Mouse (Mus musculus) cerebellum, adult 2 months (tissue): ENCODE data around the gene Mob3b.

Experiments
- CTCF ChIP-seq: fragments of 200-500 bp; IDR thresholded peaks from 2 replicates; pipeline ENCODE4 v1.5.1; 2011; ENCODE audit warnings: low read depth, mild to moderate bottlenecking, control low read depth, low read length, moderate library complexity, borderline replicate concordance; ENCODE audit not compliant: insufficient read depth
- POLR2A ChIP-seq: fragments of 200-500 bp; IDR thresholded peaks from 2 replicates; pipeline ENCODE4 v1.6.1; 2011; ENCODE audit warnings: low read length, control low read depth, borderline replicate concordance; ENCODE audit not compliant: insufficient read depth

- no peak for TF ChIP-seq CTCF
- TF ChIP-seq POLR2A = no peak
Observed at GRCm38 (mm10) chr4:34953716-34954115, 203.6 kb downstream of the Mob3b start.
